Mouse (Mus musculus): ENCODE results near the gene Chd6.

DNA sequence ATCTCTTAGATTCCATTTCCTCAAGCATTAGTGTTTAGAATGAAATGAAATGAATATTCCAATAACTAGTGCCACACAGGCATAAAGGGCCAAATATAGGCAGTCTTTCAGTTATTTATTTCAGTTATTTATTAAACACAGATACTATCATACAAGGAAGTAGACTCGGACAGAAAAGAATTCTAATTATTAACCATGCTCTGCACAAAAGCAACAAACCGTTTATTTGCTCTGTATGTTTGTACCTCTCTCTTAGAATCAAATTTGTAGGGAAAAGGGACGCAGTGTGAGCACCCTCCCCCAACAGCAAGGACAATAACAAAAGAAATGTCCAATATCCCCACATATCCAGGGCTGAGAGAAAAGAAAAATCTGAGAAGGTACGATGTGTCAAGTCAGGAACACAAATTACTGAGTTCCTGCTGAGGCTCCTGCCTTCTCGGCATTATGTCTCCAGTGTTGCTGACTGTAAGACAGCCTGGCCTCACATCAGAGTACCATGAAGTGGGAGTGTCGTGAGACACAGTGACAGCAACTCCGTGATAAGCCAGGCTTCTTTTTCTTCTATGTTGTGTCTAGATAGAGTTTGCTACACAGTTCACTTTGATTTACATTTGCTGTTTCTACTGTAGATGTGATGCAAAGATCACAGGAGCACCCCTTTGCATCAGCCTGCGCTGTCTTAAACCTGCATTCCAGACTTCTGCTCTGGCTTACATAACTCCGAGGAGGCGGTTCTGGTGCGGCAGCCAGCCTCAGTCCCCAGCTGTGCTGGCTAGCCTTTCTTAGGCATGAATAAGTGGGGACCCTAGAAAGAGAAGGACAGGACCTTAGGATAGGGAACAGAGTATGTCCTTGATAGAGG lies 30.0 kb upstream of the Chd6 start:
- no peak for TF ChIP-seq CTCF (IDR thresholded peaks at IDR 0.05)
- no peak for TF ChIP-seq POLR2A (IDR thresholded peaks at IDR 0.05; ENCODE audit: insufficient read depth, low read depth, low read length)

All from heart, adult 2 months (tissue).